In the genomic region with DNA sequence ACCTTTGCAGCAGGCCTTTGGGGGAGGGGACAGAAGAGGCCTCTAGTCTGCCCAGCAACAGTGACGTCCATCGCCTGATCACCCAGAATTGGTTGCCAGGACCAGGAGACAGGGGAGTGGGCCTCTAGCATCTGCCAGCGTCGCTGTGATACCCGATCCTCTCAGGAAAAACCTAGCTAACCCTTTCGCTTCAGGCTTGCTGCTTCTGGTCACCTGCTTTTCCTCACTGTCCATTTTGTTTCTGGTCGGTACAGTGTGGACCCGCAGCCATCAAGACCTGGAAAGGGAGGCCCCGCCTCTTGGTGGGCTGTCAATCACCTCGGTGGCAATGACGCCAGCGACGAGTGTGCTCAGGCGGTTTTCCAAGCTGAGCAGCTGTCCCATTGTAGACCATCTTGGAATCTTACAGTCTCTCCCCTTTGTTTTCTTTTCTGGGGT, we compare ENCODE assay signal across 7 mouse cellular contexts. TPM values are rescaled to one million over a fixed set of nuclear protein-coding genes. Genes with fewer than 3 reads are reported as not detected.
DNase-seq lines count a peak whose midpoint lies in the region; ATAC-seq and TF ChIP-seq lines count a peak whose summit lies in the region.

No protein-coding gene starts in this region.

- TF ChIP-seq CTCF in spleen, adult 2 months (IDR thresholded peaks at IDR 0.05; ENCODE audit: extremely low read depth, insufficient read depth, insufficient read length, insufficient replicate concordance), result no peak

- TF ChIP-seq POLR2A in spleen, adult 2 months (IDR thresholded peaks at IDR 0.05; ENCODE audit: low read depth, low read length), result no peak

- H3K27ac ChIP-seq in limb, embryonic 11.5 days (replicated peaks; ENCODE audit: low read depth, low read length), result peak overlapping the region; percentile 78
- peak overlapping the region; percentile 98 for H3K27ac ChIP-seq in midbrain, embryonic 14.5 days (replicated peaks; ENCODE audit: low read depth, low read length)
- no peak overlapping the region for H3K27ac ChIP-seq in spleen, adult 2 months (ENCODE audit: insufficient read depth, low read length)

- peak overlapping the region; percentile 34 for H3K4me2 ChIP-seq in limb, embryonic 11.5 days (ENCODE audit: low read depth, severe bottlenecking)
- H3K4me2 ChIP-seq in midbrain, embryonic 14.5 days (ENCODE audit: low read length), result peak overlapping the region; percentile 58

- H3K4me3 ChIP-seq in limb, embryonic 11.5 days (ENCODE audit: low read depth, low read length), result peak overlapping the region; percentile 22
- peak overlapping the region; percentile 39 for H3K4me3 ChIP-seq in midbrain, embryonic 14.5 days (replicated peaks; ENCODE audit: low read depth, low read length)
- H3K4me3 ChIP-seq in spleen, adult 2 months (ENCODE audit: extremely low read depth, insufficient read depth, insufficient read length), result peak overlapping the region; percentile 54

- peak overlapping the region; percentile 38 for H3K9ac ChIP-seq in limb, embryonic 11.5 days (ENCODE audit: low read length)
- peak overlapping the region; percentile 61 for H3K9ac ChIP-seq in midbrain, embryonic 14.5 days (replicated peaks; ENCODE audit: low read length)

- peak; percentile 89 for DNase-seq in adrenal gland, postnatal 10 days
- DNase-seq in embryo, embryonic 9.5 days (ENCODE audit: extremely low spot score), result peak; percentile 98
- DNase-seq in heart, adult 18-20 months, result peak; percentile 86 to 88
- DNase-seq in kidney, adult 18-20 months, result peak; percentile 88
- DNase-seq in limb, embryonic 11.5 days (ENCODE audit: low spot score), result peak; percentile 98
- peak; percentile 99 for DNase-seq in midbrain, embryonic 14.5 days
- DNase-seq in spleen, adult 2 months (ENCODE audit: low read depth in 1 of 2, low spot score in 2 of 2), result peak; percentile 50 to 64

- peak; percentile 99 for ATAC-seq in limb, embryonic 11.5 days (ENCODE audit: insufficient number of reproducible peaks, low FRiP score, low TSS enrichment, low read depth)
- ATAC-seq in midbrain, embryonic 14.5 days (ENCODE audit: low FRiP score, low TSS enrichment), result peak; percentile 98

- H3K36me3 ChIP-seq in limb, embryonic 11.5 days (ENCODE audit: control insufficient read depth, insufficient read depth, low read length), result no peaks in the 10 kb centered on the region
- no peaks in the 10 kb centered on the region for H3K36me3 ChIP-seq in midbrain, embryonic 14.5 days (ENCODE audit: control insufficient read depth, insufficient read depth, low read length)
- H3K36me3 ChIP-seq in spleen, adult 2 months (ENCODE audit: control insufficient read depth, insufficient read depth, low read length), result no peaks in the 10 kb centered on the region

- 0% methylated on average over 14 of the region's 14 CpGs for WGBS in limb, embryonic 11.5 days
- whole genome bisulfite sequencing in midbrain, embryonic 14.5 days, result 0% methylated on average over 14 of the region's 14 CpGs
- 4% methylated on average over 14 of the region's 14 CpGs for WGBS in spleen, adult 2 months

- no peaks in the 10 kb centered on the region for H3K4me1 ChIP-seq in limb, embryonic 11.5 days (ENCODE audit: control insufficient read depth, insufficient read depth, low read length)
- 0 out of 2 replicates have a peak, but pooled peaks cover 4% of the 10 kb centered on the region for H3K4me1 ChIP-seq in midbrain, embryonic 14.5 days (ENCODE audit: control insufficient read depth, insufficient read depth, low read length)
- no peaks in the 10 kb centered on the region for H3K4me1 ChIP-seq in spleen, adult 2 months (ENCODE audit: control insufficient read depth, insufficient read depth, insufficient read length)

- no peaks in the 10 kb centered on the region for H3K27me3 ChIP-seq in limb, embryonic 11.5 days (ENCODE audit: control insufficient read depth, insufficient read depth, low read length)
- no peaks in the 10 kb centered on the region for H3K27me3 ChIP-seq in midbrain, embryonic 14.5 days (ENCODE audit: control insufficient read depth, insufficient read depth, low read length)
- no peaks in the 10 kb centered on the region for H3K27me3 ChIP-seq in spleen, adult 2 months (ENCODE audit: control insufficient read depth, insufficient read depth, low read length)

- H3K9me3 ChIP-seq in limb, embryonic 11.5 days (ENCODE audit: control insufficient read depth, low read length), result no peaks in the 10 kb centered on the region
- H3K9me3 ChIP-seq in midbrain, embryonic 14.5 days (ENCODE audit: control insufficient read depth, low read length), result no peaks in the 10 kb centered on the region

RNA-seq across cellular contexts. Expression of gene Mog, which starts 5.5 kb away (rescaled TPM):
- not detected for total RNA-seq in adrenal gland, postnatal 10 days (2021)
- not detected for total RNA-seq in heart, adult 18-20 months (2021)
- 0.25 and 0.26 TPM in 2 replicates for polyA plus RNA-seq in limb, embryonic 11.5 days (2014; fragmentation: Nextera tagmentation; extraction: Ambion mirVana)
- 1.9 and 2.2 TPM in 2 replicates for polyA plus RNA-seq in midbrain, embryonic 14.5 days (2014; fragmentation: Nextera tagmentation; extraction: Ambion mirVana)
- polyA plus RNA-seq in spleen, adult 2 months (2012; rRNA removed), result not detected in 2 replicates

RNA-seq across cellular contexts. Expression of gene Gabbr1, which starts 17.1 kb away (rescaled TPM):
- 10 to 100 TPM; 22.1 to 40.3 TPM for total RNA-seq in adrenal gland, postnatal 10 days (2021)
- 1 to 10 TPM; 6.0 to 8.2 TPM for total RNA-seq in heart, adult 18-20 months (2021)
- 7.9 and 9.7 TPM in 2 replicates for polyA plus RNA-seq in limb, embryonic 11.5 days (2014; fragmentation: Nextera tagmentation; extraction: Ambion mirVana)
- 103 and 123 TPM in 2 replicates for polyA plus RNA-seq in midbrain, embryonic 14.5 days (2014; fragmentation: Nextera tagmentation; extraction: Ambion mirVana)
- 28.7 and 29.7 TPM in 2 replicates for polyA plus RNA-seq in spleen, adult 2 months (2012; rRNA removed)

RNA-seq across cellular contexts. Expression of gene Zfp57, which starts 27.7 kb away (rescaled TPM):
- 1 to 10 TPM; 4.0 to 7.7 TPM for total RNA-seq in adrenal gland, postnatal 10 days (2021)
- total RNA-seq in heart, adult 18-20 months (2021), result 1 to 10 TPM; 1.7 to 2.0 TPM
- 101 and 106 TPM in 2 replicates for polyA plus RNA-seq in limb, embryonic 11.5 days (2014; fragmentation: Nextera tagmentation; extraction: Ambion mirVana)
- polyA plus RNA-seq in midbrain, embryonic 14.5 days (2014; fragmentation: Nextera tagmentation; extraction: Ambion mirVana), result 283 and 301 TPM in 2 replicates
- polyA plus RNA-seq in spleen, adult 2 months (2012; rRNA removed), result 0.62 and 0.75 TPM in 2 replicates

RNA-seq across cellular contexts. Expression of gene H2-M5, which starts 39.4 kb away (rescaled TPM):
- not detected for total RNA-seq in adrenal gland, postnatal 10 days (2021)
- total RNA-seq in heart, adult 18-20 months (2021), result not detected
- polyA plus RNA-seq in limb, embryonic 11.5 days (2014; fragmentation: Nextera tagmentation; extraction: Ambion mirVana), result 0.49 and 0.65 TPM in 2 replicates
- polyA plus RNA-seq in midbrain, embryonic 14.5 days (2014; fragmentation: Nextera tagmentation; extraction: Ambion mirVana), result 1.8 and 2.0 TPM in 2 replicates
- polyA plus RNA-seq in spleen, adult 2 months (2012; rRNA removed), result 0.28 and 0.48 TPM in 2 replicates

RNA-seq across cellular contexts. Expression of gene 2410137M14Rik, which starts 47.7 kb away (rescaled TPM):
- not detected for total RNA-seq in adrenal gland, postnatal 10 days (2021)
- 1 to 10 TPM in 1 of 2 experiments, under 1 TPM in 1; 0.90 to 1.0 TPM for total RNA-seq in heart, adult 18-20 months (2021)
- polyA plus RNA-seq in limb, embryonic 11.5 days (2014; fragmentation: Nextera tagmentation; extraction: Ambion mirVana), result not detected in 2 replicates
- 0.32 and 0.76 TPM in 2 replicates for polyA plus RNA-seq in midbrain, embryonic 14.5 days (2014; fragmentation: Nextera tagmentation; extraction: Ambion mirVana)
- polyA plus RNA-seq in spleen, adult 2 months (2012; rRNA removed), result not detected in 2 replicates

Comparison
In these comparisons a context has a peak if more than half of its experiments do, and no peak if none do; other contexts are left out.
1. RNA of gene Zfp57, which starts 27.7 kb away (polyA plus RNA-seq): 283 to 301 TPM in midbrain, embryonic 14.5 days and 101 to 106 TPM in limb, embryonic 11.5 days; 0.62 to 0.75 TPM in spleen, adult 2 months; every median in the first group is over 10 times any median in the second.
2. Peak in every context shown above with its lines, with median percentiles within 50 percentile points of each other: DNase-seq and H3K4me3 ChIP-seq.